Mouse (Mus musculus): ENCODE results near the gene Mrpl49. TPM values are rescaled to one million over a fixed set of nuclear protein-coding genes. Genes with fewer than 3 reads are reported as not detected.

Gene Mrpl49
- polyA plus RNA-seq, 1 experiment from 2014 or later, result 58.5 TPM

DNA sequence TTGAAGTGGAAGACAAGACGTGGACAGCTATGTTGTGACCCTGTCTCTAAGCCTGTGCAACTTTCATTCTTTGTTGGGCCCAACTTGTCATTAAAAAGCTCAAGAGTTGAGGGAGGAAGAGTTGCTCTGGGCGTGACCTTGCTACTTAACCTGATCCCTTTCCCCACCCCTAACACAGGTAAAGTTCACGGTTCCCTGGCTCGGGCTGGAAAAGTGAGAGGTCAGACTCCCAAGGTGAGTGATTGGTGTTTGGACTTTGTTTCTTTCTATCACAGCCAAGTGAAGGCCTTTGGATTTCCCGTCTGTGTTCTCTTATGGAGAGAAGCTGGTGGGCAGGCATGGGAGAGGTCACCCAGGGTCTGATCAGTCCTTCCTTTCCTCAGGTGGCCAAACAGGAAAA is 1.4 kb upstream of the Mrpl49 start:
- peaks cover 7% of the 10 kb centered on the region for H3K36me3 ChIP-seq (ENCODE audit: control insufficient read depth, insufficient read depth, low read length)
- ATAC-seq, result no peak
- no peak overlapping the region for H3K9ac ChIP-seq (ENCODE audit: low read depth, low read length)
- no peaks in the 10 kb centered on the region for H3K27me3 ChIP-seq (ENCODE audit: control insufficient read depth, insufficient read depth, low read depth, low read length)
- H3K4me3 ChIP-seq (ENCODE audit: low read depth, low read length), result no peak overlapping the region; the same call in 1 of the 2 replicates
- no peaks in the 10 kb centered on the region for H3K9me3 ChIP-seq (replicated peaks; ENCODE audit: control insufficient read depth, low read length, poor library complexity, severe bottlenecking)
- peaks cover 38% of the 10 kb centered on the region for H3K4me1 ChIP-seq (ENCODE audit: control insufficient read depth, insufficient read depth, low read length)
- 91% methylated on average over 5 of the region's 5 CpGs for WGBS
- H3K4me2 ChIP-seq (ENCODE audit: low read length), result peak overlapping the region; percentile 88
- H3K27ac ChIP-seq (ENCODE audit: low read length), result no peak overlapping the region

DNA sequence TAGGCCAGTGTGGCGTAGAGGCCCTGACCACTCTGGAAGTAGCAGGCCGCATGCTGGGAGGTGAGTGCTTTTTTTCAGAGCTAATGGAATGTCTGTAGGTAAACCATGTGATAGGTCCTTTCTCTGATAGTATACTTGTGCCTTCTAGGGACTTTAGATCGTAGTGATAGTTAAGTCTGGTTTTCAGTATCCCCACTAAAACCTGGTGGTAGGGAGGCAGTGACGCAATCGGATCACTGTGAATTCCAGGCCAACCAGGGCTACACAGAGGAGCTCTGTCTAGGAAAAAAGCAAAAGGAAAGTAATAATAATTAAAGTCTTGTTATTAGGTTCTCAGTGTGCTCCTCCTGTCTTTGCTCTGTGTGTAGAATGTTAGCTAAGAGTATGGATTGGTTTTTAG is 928 bp upstream of the Mrpl49 start:
- H3K4me3 ChIP-seq (ENCODE audit: low read depth, low read length), result peak overlapping the region; percentile 67
- peaks cover 38% of the 10 kb centered on the region for H3K4me1 ChIP-seq (ENCODE audit: control insufficient read depth, insufficient read depth, low read length)
- H3K4me2 ChIP-seq (ENCODE audit: low read length), result peak overlapping the region; percentile 88
- no peaks in the 10 kb centered on the region for H3K27me3 ChIP-seq (ENCODE audit: control insufficient read depth, insufficient read depth, low read depth, low read length)
- peak overlapping the region; percentile 91 for H3K9ac ChIP-seq (ENCODE audit: low read depth, low read length)
- no peak overlapping the region for H3K27ac ChIP-seq (ENCODE audit: low read length)
- ATAC-seq, result no peak
- H3K36me3 ChIP-seq (ENCODE audit: control insufficient read depth, insufficient read depth, low read length), result peaks cover 11% of the 10 kb centered on the region
- H3K9me3 ChIP-seq (replicated peaks; ENCODE audit: control insufficient read depth, low read length, poor library complexity, severe bottlenecking), result no peaks in the 10 kb centered on the region
- WGBS, result 41% methylated on average over 5 of the region's 5 CpGs

DNA sequence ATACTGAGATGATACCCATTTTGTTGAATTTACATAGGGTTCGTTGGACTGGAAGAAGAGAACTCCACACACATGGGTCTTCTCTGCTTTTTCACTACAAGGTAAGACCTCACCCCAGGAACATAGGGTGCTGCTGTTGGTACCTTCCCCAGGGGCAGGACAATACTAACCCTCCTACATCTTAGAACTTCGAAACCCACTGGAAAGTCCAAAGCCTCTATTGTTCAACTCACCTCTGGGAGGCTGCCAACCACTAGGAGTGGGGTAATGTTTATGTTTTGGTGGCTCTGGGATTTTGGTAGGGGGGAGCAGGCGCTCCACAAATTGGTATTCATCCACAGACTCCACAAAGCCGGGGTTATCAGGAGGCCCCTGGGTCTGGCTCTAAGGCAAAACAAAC is 889 bp downstream of the Mrpl49 start:
- no peak for ATAC-seq
- H3K4me1 ChIP-seq (ENCODE audit: control insufficient read depth, insufficient read depth, low read length), result peaks cover 24% of the 10 kb centered on the region
- H3K4me3 ChIP-seq (ENCODE audit: low read depth, low read length), result peak overlapping the region; percentile 67
- H3K9ac ChIP-seq (ENCODE audit: low read depth, low read length), result peak overlapping the region; percentile 68
- peak overlapping the region; percentile 88 for H3K4me2 ChIP-seq (ENCODE audit: low read length)
- peaks cover 22% of the 10 kb centered on the region for H3K36me3 ChIP-seq (ENCODE audit: control insufficient read depth, insufficient read depth, low read length)
- H3K9me3 ChIP-seq (replicated peaks; ENCODE audit: control insufficient read depth, low read length, poor library complexity, severe bottlenecking), result no peaks in the 10 kb centered on the region
- WGBS, result 50% methylated on average over 4 of the region's 4 CpGs
- H3K27ac ChIP-seq (ENCODE audit: low read length), result no peak overlapping the region
- no peaks in the 10 kb centered on the region for H3K27me3 ChIP-seq (ENCODE audit: control insufficient read depth, insufficient read depth, low read depth, low read length)

DNA sequence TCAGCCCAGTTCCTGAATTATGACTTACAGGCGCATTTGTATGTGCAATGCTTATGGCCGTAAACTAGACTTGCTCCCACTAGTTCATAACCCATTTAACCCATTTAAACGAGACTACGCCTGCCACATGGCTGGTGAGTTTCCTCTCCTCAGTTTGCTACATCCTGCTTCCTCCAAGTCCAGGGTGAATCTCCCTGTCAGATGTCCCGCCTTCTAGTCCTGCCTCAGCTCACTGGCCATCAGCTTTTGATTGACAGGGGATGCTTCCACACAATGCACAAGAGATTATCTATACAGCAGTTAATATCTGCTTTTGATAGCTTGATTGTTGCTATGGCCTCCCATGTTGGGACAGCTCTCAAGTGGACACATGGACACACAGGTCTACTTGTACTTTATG is 3.3 kb downstream of the Mrpl49 start:
- Histone ChIP-seq H3K4me2 (ENCODE audit: low read length) (no peak overlapping the region), H3K36me3 (ENCODE audit: control insufficient read depth, insufficient read depth, low read length) (peaks cover 42% of the 10 kb centered on the region), H3K27ac (ENCODE audit: low read length) (no peak overlapping the region), H3K4me3 (ENCODE audit: low read depth, low read length) (no peak overlapping the region), H3K9ac (ENCODE audit: low read depth, low read length) (no peak overlapping the region), H3K4me1 (ENCODE audit: control insufficient read depth, insufficient read depth, low read length) (peaks cover 20% of the 10 kb centered on the region), H3K27me3 (ENCODE audit: control insufficient read depth, insufficient read depth, low read depth, low read length) (no peaks in the 10 kb centered on the region), H3K9me3 (replicated peaks; ENCODE audit: control insufficient read depth, low read length, poor library complexity, severe bottlenecking) (no peaks in the 10 kb centered on the region)
- 89% methylated on average over 5 of the region's 5 CpGs for WGBS
- no peak for ATAC-seq

DNA sequence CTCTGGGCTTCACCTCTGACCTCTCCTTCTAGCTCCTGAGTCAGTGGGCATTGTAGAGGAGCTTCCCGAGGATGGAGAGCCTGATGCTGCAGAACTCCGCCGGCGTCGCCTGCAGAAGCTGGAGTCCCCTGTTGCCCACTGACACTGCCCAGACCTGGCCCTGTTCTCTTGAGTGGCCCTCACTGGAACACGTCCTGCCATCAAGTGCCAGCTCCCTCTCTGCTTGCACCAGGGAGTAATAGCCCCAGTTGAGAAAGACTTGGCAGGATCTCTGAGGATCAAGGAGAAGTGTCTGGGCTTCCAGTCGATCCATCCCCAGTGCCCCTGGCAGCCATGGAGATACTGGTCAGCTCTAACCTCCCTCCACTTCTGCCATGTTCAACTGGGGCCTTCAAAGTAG is 5.1 kb downstream of the Mrpl49 start:
- Histone ChIP-seq H3K9me3 (replicated peaks; ENCODE audit: control insufficient read depth, low read length, poor library complexity, severe bottlenecking) (no peaks in the 10 kb centered on the region), H3K4me1 (ENCODE audit: control insufficient read depth, insufficient read depth, low read length) (peaks cover 22% of the 10 kb centered on the region), H3K4me2 (ENCODE audit: low read length) (no peak overlapping the region), H3K9ac (ENCODE audit: low read depth, low read length) (no peak overlapping the region), H3K4me3 (ENCODE audit: low read depth, low read length) (no peak overlapping the region), H3K36me3 (ENCODE audit: control insufficient read depth, insufficient read depth, low read length) (peaks cover 52% of the 10 kb centered on the region), H3K27ac (ENCODE audit: low read length) (no peak overlapping the region), H3K27me3 (ENCODE audit: control insufficient read depth, insufficient read depth, low read depth, low read length) (no peaks in the 10 kb centered on the region)
- ATAC-seq, result no peak
- WGBS, result 77% methylated on average over 7 of the region's 7 CpGs

DNA sequence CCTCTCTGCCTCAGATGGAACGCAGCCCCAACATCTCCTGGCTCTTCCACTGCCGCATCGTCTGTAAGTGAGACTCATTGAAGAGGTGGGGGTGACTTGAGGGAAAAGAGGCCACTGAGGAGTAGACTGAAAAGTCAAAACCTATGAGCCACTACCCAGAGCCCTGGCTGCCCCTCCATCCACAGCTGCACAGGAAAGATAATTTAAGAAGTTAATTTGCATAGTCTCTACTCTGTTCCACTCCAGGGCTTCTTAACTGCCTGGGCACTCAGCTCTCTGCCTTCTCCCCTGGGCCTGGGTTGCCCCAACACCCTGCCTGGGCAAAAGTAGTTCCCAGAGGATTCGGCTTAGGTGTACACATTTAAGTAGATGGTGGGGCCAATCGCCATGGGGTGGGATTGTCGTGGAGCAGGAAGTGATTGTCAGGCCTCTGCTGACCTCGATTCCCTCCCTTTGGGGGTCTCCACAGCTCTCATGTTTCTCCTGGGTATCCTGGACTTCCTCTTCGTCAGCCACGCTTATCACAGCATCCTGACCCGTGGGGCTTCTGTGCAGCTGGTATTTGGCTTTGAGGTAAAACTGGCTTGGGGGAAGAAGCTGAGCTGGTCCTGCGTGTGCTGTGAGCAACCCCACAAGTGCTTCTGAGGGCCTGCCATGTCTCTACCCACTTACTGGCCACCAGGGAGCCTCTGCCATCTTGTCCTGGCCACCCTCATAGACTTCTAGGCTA is 8.7 kb downstream of the Mrpl49 start:
- H3K9me3 ChIP-seq (replicated peaks; ENCODE audit: control insufficient read depth, low read length, poor library complexity, severe bottlenecking), result no peaks in the 10 kb centered on the region
- no peak overlapping the region for H3K4me2 ChIP-seq (ENCODE audit: low read length)
- H3K27ac ChIP-seq (ENCODE audit: low read length), result no peak overlapping the region
- H3K27me3 ChIP-seq (ENCODE audit: control insufficient read depth, insufficient read depth, low read depth, low read length), result no peaks in the 10 kb centered on the region
- ATAC-seq, result no peak
- peaks cover 20% of the 10 kb centered on the region for H3K4me1 ChIP-seq (ENCODE audit: control insufficient read depth, insufficient read depth, low read length)
- peaks cover 45% of the 10 kb centered on the region for H3K36me3 ChIP-seq (ENCODE audit: control insufficient read depth, insufficient read depth, low read length)
- no peak overlapping the region for H3K9ac ChIP-seq (ENCODE audit: low read depth, low read length)
- no peak overlapping the region for H3K4me3 ChIP-seq (ENCODE audit: low read depth, low read length)
- WGBS, result 91% methylated on average over 11 of the region's 11 CpGs

DNA sequence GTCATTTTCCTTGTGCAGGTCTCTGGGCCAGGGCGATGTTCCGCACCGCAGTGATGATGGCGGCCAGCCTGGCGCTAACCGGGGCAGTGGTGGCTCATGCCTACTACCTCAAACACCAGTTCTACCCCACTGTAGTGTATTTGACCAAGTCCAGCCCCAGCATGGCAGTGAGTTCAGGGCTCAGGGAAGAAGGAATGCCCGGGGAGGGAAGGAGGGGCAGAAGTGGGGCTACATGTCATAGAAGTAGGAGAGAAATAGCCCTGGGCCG is 9.8 kb downstream of the Mrpl49 start:
- ATAC-seq, result no peak

DNA sequence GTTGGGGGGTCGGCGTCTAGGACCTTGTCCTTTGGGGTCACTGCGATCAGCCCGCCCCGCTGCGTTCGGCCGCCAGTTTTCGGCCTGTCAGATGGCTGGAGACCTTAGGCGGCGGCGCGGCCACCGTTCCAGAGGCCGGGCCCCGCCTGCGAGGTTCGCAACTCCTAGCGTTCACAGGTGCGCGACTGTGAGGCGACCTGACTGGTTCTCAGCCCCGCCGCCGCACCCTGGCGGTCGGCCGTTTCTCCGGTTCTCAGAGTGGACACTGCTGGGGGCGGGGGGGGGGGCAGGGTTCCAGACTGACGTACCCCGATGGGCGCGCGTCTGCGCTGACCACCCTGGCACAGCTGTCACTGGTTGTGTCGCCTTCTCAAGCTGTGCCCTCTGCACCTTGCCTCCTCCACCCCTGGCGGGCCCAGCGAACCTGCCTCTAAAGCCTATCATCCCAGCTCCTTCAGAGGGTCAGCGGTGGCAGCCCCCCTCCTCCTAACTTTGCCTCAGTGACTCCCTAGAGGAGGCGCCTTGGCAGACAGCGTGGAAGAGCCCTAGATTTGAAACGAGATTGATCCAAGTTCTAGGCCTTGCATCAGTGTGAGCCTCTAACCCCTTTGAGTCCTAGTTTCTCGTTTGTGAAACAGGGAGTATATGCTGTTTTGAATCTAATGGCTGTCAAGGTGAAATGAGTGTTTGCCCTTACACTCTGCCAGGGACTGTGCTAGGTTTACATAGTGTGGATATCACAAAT is 10.3 kb downstream of the Mrpl49 start:
- ATAC-seq, result peak; percentile 23
- peak overlapping the region; percentile 81 for H3K9ac ChIP-seq (ENCODE audit: low read depth, low read length)
- H3K4me3 ChIP-seq (ENCODE audit: low read depth, low read length), result peak overlapping the region; percentile 92
- no peaks in the 10 kb centered on the region for H3K27me3 ChIP-seq (ENCODE audit: control insufficient read depth, insufficient read depth, low read depth, low read length)
- H3K9me3 ChIP-seq (replicated peaks; ENCODE audit: control insufficient read depth, low read length, poor library complexity, severe bottlenecking), result no peaks in the 10 kb centered on the region
- H3K4me1 ChIP-seq (ENCODE audit: control insufficient read depth, insufficient read depth, low read length), result peaks cover 20% of the 10 kb centered on the region
- peak overlapping the region; percentile 99 for H3K27ac ChIP-seq (ENCODE audit: low read length)
- 2% methylated on average over 38 of the region's 44 CpGs for WGBS
- peak overlapping the region; percentile 94 for H3K4me2 ChIP-seq (ENCODE audit: low read length)
- H3K36me3 ChIP-seq (ENCODE audit: control insufficient read depth, insufficient read depth, low read length), result peaks cover 34% of the 10 kb centered on the region

More for the DNA sequence above, 9.8 kb downstream of the Mrpl49 start:
- Histone ChIP-seq H3K36me3 (ENCODE audit: control insufficient read depth, insufficient read depth, low read length) (peaks cover 36% of the 10 kb centered on the region), H3K27me3 (ENCODE audit: control insufficient read depth, insufficient read depth, low read depth, low read length) (no peaks in the 10 kb centered on the region), H3K27ac (ENCODE audit: low read length) (no peak overlapping the region), H3K4me2 (ENCODE audit: low read length) (peak overlapping the region; percentile 94), H3K4me1 (ENCODE audit: control insufficient read depth, insufficient read depth, low read length) (peaks cover 20% of the 10 kb centered on the region), H3K9me3 (replicated peaks; ENCODE audit: control insufficient read depth, low read length, poor library complexity, severe bottlenecking) (no peaks in the 10 kb centered on the region), H3K9ac (ENCODE audit: low read depth, low read length) (peak overlapping the region; percentile 39), H3K4me3 (ENCODE audit: low read depth, low read length) (peak overlapping the region; percentile 92)
- 86% methylated on average over 8 of the region's 8 CpGs for WGBS

All from midbrain, embryonic 16.5 days (tissue).